Mouse (Mus musculus) CH12.LX (cell line): Measurements from ENCODE around the gene Gls.
A peak's percentile ranks its signal among the peaks of the same experiment; 100 is the strongest.

Source experiments
- CTCF ChIP-seq, 2 experiments: IDR thresholded peaks in 1 of 2; conservative IDR thresholded peaks in 1 of 2; 2 replicates each; pipeline ENCODE4 v1.5.1; 2011 to 2012; ENCODE audit warnings: low read depth in 2 of 2, low read length in 2 of 2, improper control_type of control experiment in 1 of 2, inconsistent platforms in 1 of 2, mild to moderate bottlenecking in 1 of 2, moderate library complexity in 1 of 2
- EP300 ChIP-seq: IDR thresholded peaks from 2 replicates; pipeline ENCODE4 v1.6.1; 2011; ENCODE audit warnings: low read length, improper control_type of control experiment
- HCFC1 ChIP-seq: IDR thresholded peaks from 2 replicates; pipeline ENCODE4 v1.6.1; 2012; ENCODE audit warnings: low read depth, mild to moderate bottlenecking, inconsistent platforms, low read length, improper control_type of control experiment
- IRF4 ChIP-seq: IDR thresholded peaks from 2 replicates; pipeline ENCODE4 v1.6.1; 2014; ENCODE audit warnings: low read depth, mild to moderate bottlenecking, inconsistent platforms, low read length, improper control_type of control experiment
- MAFK ChIP-seq: IDR thresholded peaks from 2 replicates; pipeline ENCODE4 v1.6.1; 2011; ENCODE audit warnings: low read length, improper control_type of control experiment; ENCODE audit not compliant: insufficient replicate concordance
- MAX ChIP-seq: IDR thresholded peaks from 2 replicates; pipeline ENCODE4 v1.6.1; 2011; ENCODE audit warnings: low read length, improper control_type of control experiment
- POLR2A ChIP-seq: IDR thresholded peaks from 2 replicates; pipeline ENCODE4 v1.6.1; 2011; ENCODE audit warnings: low read depth, mild to moderate bottlenecking, improper control_type of control experiment, low read length
- ZC3H11A ChIP-seq: IDR thresholded peaks from 2 replicates; pipeline ENCODE4 v1.6.1; 2012; ENCODE audit warnings: low read depth, mild to moderate bottlenecking, inconsistent platforms, low read length, improper control_type of control experiment

DNA sequence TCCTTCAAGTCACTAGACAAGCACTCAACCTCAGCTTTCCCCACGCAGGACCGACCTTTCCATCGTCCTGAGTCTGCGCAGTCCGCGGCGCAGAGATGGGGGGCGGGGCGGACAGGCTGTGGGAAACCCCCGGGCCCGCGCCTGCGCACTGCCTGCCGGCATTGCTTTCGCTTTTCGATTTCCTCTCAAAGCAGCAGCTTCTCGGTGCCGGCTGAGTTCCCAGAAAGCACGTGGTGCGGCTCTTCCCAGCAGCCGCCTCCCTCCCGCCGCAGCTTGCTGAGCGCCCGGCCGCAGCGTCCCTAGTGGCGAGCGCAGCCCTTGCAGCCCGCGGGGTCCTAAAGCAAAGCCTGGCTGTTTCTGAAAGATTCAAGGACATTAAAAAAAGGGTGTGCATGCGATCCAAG, 119.4 kb downstream of the Gls start:
- TF ChIP-seq EP300 (no peak), POLR2A (peak; percentile 85), CTCF (conservative IDR thresholded peaks at IDR 0.05 in 1 of 2, IDR thresholded peaks at IDR 0.05 in 1 of 2; ENCODE audit: low read depth in 2 of 2, low read length in 2 of 2) (peak in 1 of 2 experiments; percentile 95; a peak in 3 of 4 replicates), IRF4 (peak; percentile 96), HCFC1 (peak; percentile 74), ZC3H11A (no peak), MAFK (no peak), MAX (peak; percentile 99)
